Mouse (Mus musculus) layer of hippocampus, postnatal 14 days (tissue): ENCODE measurements around the gene Ltbp1. TPM values are rescaled to one million over a fixed set of nuclear protein-coding genes. Genes with fewer than 3 reads are reported as not detected.

Source experiments
- DNase-seq, 2 experiments: peaks; one replicate each; pipeline ENCODE4 v3.0.0; 2021 to 2022; ENCODE audit warnings: low spot score in 2 of 2, mixed read lengths in 1 of 2
- total RNA-seq, 2 experiments: library from RNA; stranded (reverse); gene quantifications; 2 replicates each; pipeline ENCODE4 v1.2.3; 2021

Gene Ltbp1
- total RNA-seq, 2 experiments from 2014 or later = 8.9 to 9.2 TPM

- no peak for DNase-seq
Measured at GRCm38 (mm10) chr17:75228321-75228720, 223.0 kb downstream of the Ltbp1 start.

- no peak for DNase-seq
Measured at GRCm38 (mm10) chr17:75233206-75233605, 227.8 kb downstream of the Ltbp1 start.

GRCm38 (mm10) chr17:75233923-75234322 lies 228.6 kb downstream of the Ltbp1 start:
- no peak for DNase-seq

- peak in 1 of 2 experiments; percentile 13 for DNase-seq
Measured at GRCm38 (mm10) chr17:75235781-75236180, 230.4 kb downstream of the Ltbp1 start.

GRCm38 (mm10) chr17:75236543-75236942 lies 231.2 kb downstream of the Ltbp1 start:
- no peak for DNase-seq

- DNase-seq = no peak
Measured at GRCm38 (mm10) chr17:75237456-75237855, 232.1 kb downstream of the Ltbp1 start.

GRCm38 (mm10) chr17:75238655-75239054 lies 233.3 kb downstream of the Ltbp1 start:
- no peak for DNase-seq

- DNase-seq = no peak
Measured at GRCm38 (mm10) chr17:75239545-75239944, 234.2 kb downstream of the Ltbp1 start.

GRCm38 (mm10) chr17:75242086-75242485 lies 236.7 kb downstream of the Ltbp1 start:
- DNase-seq = no peak

- no peak for DNase-seq
Measured at GRCm38 (mm10) chr17:75243221-75243620, 237.9 kb downstream of the Ltbp1 start.

GRCm38 (mm10) chr17:75244148-75244547 lies 238.8 kb downstream of the Ltbp1 start:
- DNase-seq = no peak

GRCm38 (mm10) chr17:75245085-75245484 lies 239.7 kb downstream of the Ltbp1 start:
- no peak for DNase-seq

GRCm38 (mm10) chr17:75248632-75249031 lies 243.3 kb downstream of the Ltbp1 start:
- no peak for DNase-seq

- no peak for DNase-seq
Measured at GRCm38 (mm10) chr17:75250571-75250970, 245.2 kb downstream of the Ltbp1 start.

GRCm38 (mm10) chr17:75251094-75251493 lies 245.7 kb downstream of the Ltbp1 start:
- DNase-seq = no peak

- DNase-seq = no peak
Measured at GRCm38 (mm10) chr17:75252540-75252939, 247.2 kb downstream of the Ltbp1 start.

GRCm38 (mm10) chr17:75254909-75255308 lies 249.5 kb downstream of the Ltbp1 start:
- no peak for DNase-seq

GRCm38 (mm10) chr17:75255967-75256366 lies 250.6 kb downstream of the Ltbp1 start:
- no peak for DNase-seq

- no peak for DNase-seq
Measured at GRCm38 (mm10) chr17:75258427-75258826, 253.1 kb downstream of the Ltbp1 start.

- no peak for DNase-seq
Measured at GRCm38 (mm10) chr17:75263336-75263990, 258.1 kb downstream of the Ltbp1 start.

GRCm38 (mm10) chr17:75268506-75268905 lies 263.1 kb downstream of the Ltbp1 start:
- peak in 1 of 2 experiments; percentile 22 for DNase-seq

GRCm38 (mm10) chr17:75272446-75272845 lies 267.1 kb downstream of the Ltbp1 start:
- DNase-seq = no peak

GRCm38 (mm10) chr17:75273272-75273671 lies 267.9 kb downstream of the Ltbp1 start:
- no peak for DNase-seq
